Mouse (Mus musculus) liver, embryonic 14.5 days (tissue): ENCODE results near the gene Ppfia2.

ENCODE experiments used
- CTCF ChIP-seq: IDR thresholded peaks from 2 replicates; pipeline ENCODE4 v1.5.1; 2016; ENCODE audit warnings: antibody characterized with exemption, low read depth, control low read depth
- EP300 ChIP-seq: IDR thresholded peaks from 2 replicates; pipeline ENCODE4 v1.6.1; 2016; ENCODE audit warnings: antibody characterized with exemption, low read depth

GRCm38 (mm10) chr10:106744966-106745365, 274.8 kb downstream of the Ppfia2 start:
- TF ChIP-seq CTCF (no peak), EP300 (no peak)
